Mouse (Mus musculus) cerebellum, adult 9-10 months (tissue): ENCODE results near the gene Map4k4.

ENCODE experiments used
- DNase-seq: peaks from one replicate; pipeline ENCODE4 v3.0.0; 2022

Gene Map4k4

GRCm38 (mm10) chr1:39901063-39901811, 524 bp downstream of the Map4k4 start:
- DNase-seq = peak; percentile 74

- peak; percentile 73 for DNase-seq
These were observed 1.4 kb downstream of the Map4k4 start for GRCm38 (mm10) chr1:39901851-39902703.

GRCm38 (mm10) chr1:39902704-39903151, 2.0 kb downstream of the Map4k4 start:
- peak; percentile 75 for DNase-seq

GRCm38 (mm10) chr1:39904720-39905119, 4.0 kb downstream of the Map4k4 start:
- DNase-seq = no peak

- no peak for DNase-seq
These were observed 6.2 kb downstream of the Map4k4 start for GRCm38 (mm10) chr1:39906921-39907320.

GRCm38 (mm10) chr1:39908976-39909375, 8.3 kb downstream of the Map4k4 start:
- no peak for DNase-seq

- peak; percentile 69 for DNase-seq
These were observed 10.7 kb downstream of the Map4k4 start for GRCm38 (mm10) chr1:39911446-39911845.

GRCm38 (mm10) chr1:39913256-39913655, 12.5 kb downstream of the Map4k4 start:
- no peak for DNase-seq

- no peak for DNase-seq
These were observed 15.4 kb downstream of the Map4k4 start for GRCm38 (mm10) chr1:39916144-39916543.

- no peak for DNase-seq
These were observed 17.3 kb downstream of the Map4k4 start for GRCm38 (mm10) chr1:39917855-39918516.

- DNase-seq = no peak
These were observed 17.9 kb downstream of the Map4k4 start for GRCm38 (mm10) chr1:39918517-39919115.

GRCm38 (mm10) chr1:39920616-39921015, 19.9 kb downstream of the Map4k4 start:
- no peak for DNase-seq

- no peak for DNase-seq
These were observed 21.3 kb downstream of the Map4k4 start for GRCm38 (mm10) chr1:39921996-39922395.

- DNase-seq = no peak
These were observed 22.0 kb downstream of the Map4k4 start for GRCm38 (mm10) chr1:39922714-39923113.

- DNase-seq = no peak
These were observed 23.0 kb downstream of the Map4k4 start for GRCm38 (mm10) chr1:39923395-39924337.

- no peak for DNase-seq
These were observed 30.3 kb downstream of the Map4k4 start for GRCm38 (mm10) chr1:39931055-39931454.

- DNase-seq = no peak
These were observed 31.6 kb downstream of the Map4k4 start for GRCm38 (mm10) chr1:39932216-39932739.

- no peak for DNase-seq
These were observed 32.2 kb downstream of the Map4k4 start for GRCm38 (mm10) chr1:39932922-39933321.

- DNase-seq = peak; percentile 12
These were observed 34.2 kb downstream of the Map4k4 start for GRCm38 (mm10) chr1:39934954-39935353.

- DNase-seq = peak; percentile 20
These were observed 34.9 kb downstream of the Map4k4 start for GRCm38 (mm10) chr1:39935616-39936015.

GRCm38 (mm10) chr1:39936332-39936802, 35.7 kb downstream of the Map4k4 start:
- peak; percentile 86 for DNase-seq
